Mouse (Mus musculus) heart, adult 8-10 months (tissue): ENCODE data around the gene Efna4. TPM values are rescaled to one million over a fixed set of nuclear protein-coding genes. Genes with fewer than 3 reads are reported as not detected.

ENCODE experiments used
- total RNA-seq, 4 experiments: library from RNA; stranded (reverse); gene quantifications; 2 replicates each; pipeline ENCODE4 v1.2.4; 2022

The Efna4 gene
- total RNA-seq, 4 experiments from 2014 or later: 0.19 to 0.34 (median 0.27) TPM; not detected in 1

Other genes with a start within 250 kb of the Efna4 start
- gene Rusc1, start 244.7 kb downstream of the Efna4 start, total RNA-seq: 10 to 100 TPM; 24.4 to 29.1 (median 28.5) TPM
- not detected for gene Gm43738, start 236.9 kb downstream of the Efna4 start, total RNA-seq
- 10 to 100 TPM; 20.8 to 23.2 (median 22.3) TPM for gene Fdps, start 236.1 kb downstream of the Efna4 start, total RNA-seq
- gene Pklr, start 201.9 kb downstream of the Efna4 start, total RNA-seq: not detected
- gene Hcn3, start 177.8 kb downstream of the Efna4 start, total RNA-seq: under 1 TPM in 3 of 4 experiments, not detected in 1; 0.12 to 0.75 (median 0.72) TPM
- 10 to 100 TPM; 14.6 to 19.3 (median 17.2) TPM for gene Clk2, start 173.2 kb downstream of the Efna4 start, total RNA-seq
- 10 to 100 TPM; 49.4 to 57.8 (median 53.3) TPM for gene Scamp3, start 160.6 kb downstream of the Efna4 start, total RNA-seq
- 1 to 10 TPM; 2.6 to 4.8 (median 4.3) TPM for gene Fam189b, start 154.9 kb downstream of the Efna4 start, total RNA-seq
- gene Gba, start 135.1 kb downstream of the Efna4 start, total RNA-seq: 10 to 100 TPM; 17.0 to 19.8 (median 17.9) TPM
- gene Thbs3, start 122.8 kb downstream of the Efna4 start, total RNA-seq: 1 to 10 TPM; 3.2 to 9.8 (median 4.0) TPM
- gene Mtx1, start 110.9 kb downstream of the Efna4 start, total RNA-seq: 10 to 100 TPM; 56.4 to 63.5 (median 59.5) TPM
- gene Muc1, start 109.0 kb downstream of the Efna4 start, total RNA-seq: under 1 TPM in 3 of 4 experiments, not detected in 1; 0.13 to 0.63 (median 0.49) TPM
- gene Krtcap2, start 92.1 kb downstream of the Efna4 start, total RNA-seq: 100 to 1,000 TPM in 1 of 4 experiments, 10 to 100 TPM in 3; 87.0 to 108 (median 89.4) TPM
- gene Trim46, start 91.7 kb downstream of the Efna4 start, total RNA-seq: under 1 TPM; 0.34 to 0.87 (median 0.83) TPM
- gene Dpm3, start 78.7 kb downstream of the Efna4 start, total RNA-seq: 10 to 100 TPM; 49.1 to 65.7 (median 53.6) TPM
- gene Slc50a1, start 67.5 kb downstream of the Efna4 start, total RNA-seq: 10 to 100 TPM; 16.6 to 27.0 (median 21.0) TPM
- gene Efna1, start 56.9 kb downstream of the Efna4 start, total RNA-seq: 10 to 100 TPM; 28.2 to 36.1 (median 32.6) TPM
- under 1 TPM in 1 of 4 experiments, not detected in 3; 0.11 TPM for gene Efna3, start 15.1 kb downstream of the Efna4 start, total RNA-seq
- gene Adam15, start 12.0 kb upstream of the Efna4 start, total RNA-seq: 10 to 100 TPM; 43.3 to 52.5 (median 48.6) TPM
- gene Dcst2, start 23.9 kb upstream of the Efna4 start, total RNA-seq: not detected
- not detected for gene Dcst1, start 27.2 kb upstream of the Efna4 start, total RNA-seq
- gene Zbtb7b, start 56.7 kb upstream of the Efna4 start, total RNA-seq: 10 to 100 TPM; 19.6 to 23.2 (median 22.9) TPM
- gene Lenep, start 64.8 kb upstream of the Efna4 start, total RNA-seq: 1 to 10 TPM in 2 of 4 experiments, under 1 TPM in 1, not detected in 1; 0.75 to 1.5 (median 1.2) TPM
- 10 to 100 TPM; 55.5 to 71.8 (median 67.9) TPM for gene Flad1, start 73.8 kb upstream of the Efna4 start, total RNA-seq
- 1 to 10 TPM; 3.8 to 5.4 (median 4.2) TPM for gene Cks1b, start 80.4 kb upstream of the Efna4 start, total RNA-seq
- gene Shc1, start 80.4 kb upstream of the Efna4 start, total RNA-seq: 10 to 100 TPM; 33.3 to 37.7 (median 36.5) TPM
- gene Pygo2, start 92.2 kb upstream of the Efna4 start, total RNA-seq: 10 to 100 TPM; 13.3 to 17.9 (median 14.9) TPM
- gene Pbxip1, start 98.7 kb upstream of the Efna4 start, total RNA-seq: 10 to 100 TPM; 67.8 to 74.7 (median 71.2) TPM
- 1 to 10 TPM; 5.5 to 8.6 (median 7.5) TPM for gene Pmvk, start 116.5 kb upstream of the Efna4 start, total RNA-seq
- 1 to 10 TPM; 2.1 to 3.4 (median 2.4) TPM for gene Kcnn3, start 182.1 kb upstream of the Efna4 start, total RNA-seq